Mouse (Mus musculus): ENCODE data around the gene Ankrd10. TPM values are rescaled to one million over a fixed set of nuclear protein-coding genes. Genes with fewer than 3 reads are reported as not detected.

Gene Ankrd10
- polyA plus RNA-seq, 1 experiment from 2014 or later = 87.0 TPM

DNA sequence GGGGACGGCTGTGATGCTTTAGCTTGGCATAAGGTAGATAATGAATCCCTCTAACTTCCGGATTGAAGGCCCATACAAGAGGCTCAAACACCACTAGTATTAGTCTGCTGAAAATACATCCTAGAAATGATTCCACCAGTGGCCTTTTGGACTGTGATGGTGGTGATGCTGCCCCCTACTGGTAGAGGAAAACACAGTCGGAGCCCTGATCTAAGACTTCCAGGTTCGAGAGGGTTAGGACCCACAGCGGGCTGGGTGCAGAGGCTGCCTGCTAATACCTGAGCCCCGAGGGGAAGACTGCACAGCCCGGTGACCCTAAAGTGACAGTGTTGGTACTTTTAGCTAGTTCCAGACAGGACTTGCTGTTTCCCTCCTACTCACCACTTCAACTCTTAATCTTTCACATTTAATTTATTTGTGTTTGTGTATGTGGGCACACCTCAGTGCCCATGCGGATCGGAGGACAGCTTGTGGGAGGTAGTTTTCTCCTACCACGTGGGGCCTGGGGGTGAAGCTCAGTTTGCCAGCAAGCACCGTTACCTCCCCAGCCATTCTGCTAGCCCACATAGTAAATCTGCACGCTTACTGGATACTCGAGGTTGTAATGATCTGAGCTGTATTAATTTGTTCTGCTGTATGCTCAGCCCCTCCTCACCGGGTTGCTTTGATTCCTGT, 33.4 kb downstream of the Ankrd10 start:
- no peaks in the 10 kb centered on the region for H3K4me1 ChIP-seq (ENCODE audit: control insufficient read depth, insufficient read depth, low read length)
- ATAC-seq (replicated peaks; ENCODE audit: insufficient number of reproducible peaks, low FRiP score, low TSS enrichment, low read depth) = 0 out of 2 replicates have a peak, but pooled peaks have one; percentile 39
- no peak overlapping the region for H3K27ac ChIP-seq (replicated peaks; ENCODE audit: low read depth, low read length)
- H3K4me2 ChIP-seq (ENCODE audit: low read depth, low read length) = no peak overlapping the region
- 43% methylated on average over 14 of the region's 14 CpGs for WGBS
- no peaks in the 10 kb centered on the region for H3K27me3 ChIP-seq (ENCODE audit: control insufficient read depth, insufficient read depth, low read length)
- H3K36me3 ChIP-seq (replicated peaks; ENCODE audit: control insufficient read depth, insufficient read depth, low read depth, low read length) = no peaks in the 10 kb centered on the region
- DNase-seq (ENCODE audit: low spot score) = peak; percentile 87
- H3K9ac ChIP-seq (replicated peaks; ENCODE audit: low read length) = no peak overlapping the region
- H3K4me3 ChIP-seq (ENCODE audit: low read depth, low read length) = no peak overlapping the region
- no peaks in the 10 kb centered on the region for H3K9me3 ChIP-seq (replicated peaks; ENCODE audit: control insufficient read depth, low read length)

DNA sequence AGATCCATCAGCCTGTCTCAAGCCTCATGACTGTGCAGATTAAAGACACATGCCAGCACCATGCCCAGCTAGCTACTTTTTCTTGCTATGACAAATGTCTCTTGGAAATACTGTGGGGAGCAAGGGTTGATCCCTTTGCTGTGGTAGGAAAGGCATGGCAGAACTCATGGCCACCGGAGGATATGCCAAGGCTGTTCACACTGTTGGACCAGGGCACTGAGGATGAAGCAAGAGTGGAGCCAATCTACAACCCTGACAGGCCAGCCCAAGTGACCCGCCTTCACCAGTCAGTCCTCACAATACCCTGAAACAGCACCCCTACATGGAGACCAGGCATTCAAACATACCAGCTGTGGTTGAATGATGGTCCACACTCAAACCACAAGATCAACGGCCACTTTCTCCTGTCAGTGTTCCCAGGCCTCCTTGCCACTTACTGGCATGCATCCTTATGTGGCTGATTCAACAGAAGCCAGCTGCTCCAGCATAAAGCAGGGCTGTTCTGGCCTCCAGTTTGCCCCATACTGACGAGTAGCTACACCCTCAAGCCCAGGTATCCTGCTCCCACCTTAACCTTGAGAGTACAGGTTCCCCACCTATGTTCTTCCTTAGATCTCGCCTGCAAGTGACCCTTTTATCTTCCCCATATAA, 35.1 kb downstream of the Ankrd10 start:
- no peaks in the 10 kb centered on the region; the same call in 1 of the 2 replicates for H3K27me3 ChIP-seq (ENCODE audit: control insufficient read depth, insufficient read depth, low read length)
- WGBS = 82% methylated on average over 5 of the region's 5 CpGs
- H3K36me3 ChIP-seq (replicated peaks; ENCODE audit: control insufficient read depth, insufficient read depth, low read depth, low read length) = no peaks in the 10 kb centered on the region
- no peak for DNase-seq (ENCODE audit: low spot score)
- H3K4me3 ChIP-seq (ENCODE audit: low read depth, low read length) = no peak overlapping the region
- no peaks in the 10 kb centered on the region for H3K4me1 ChIP-seq (ENCODE audit: control insufficient read depth, insufficient read depth, low read length)
- no peak for ATAC-seq (replicated peaks; ENCODE audit: insufficient number of reproducible peaks, low FRiP score, low TSS enrichment, low read depth)
- no peak overlapping the region for H3K27ac ChIP-seq (replicated peaks; ENCODE audit: low read depth, low read length)
- no peaks in the 10 kb centered on the region for H3K9me3 ChIP-seq (replicated peaks; ENCODE audit: control insufficient read depth, low read length)
- H3K4me2 ChIP-seq (ENCODE audit: low read depth, low read length) = no peak overlapping the region
- no peak overlapping the region for H3K9ac ChIP-seq (replicated peaks; ENCODE audit: low read length)

DNA sequence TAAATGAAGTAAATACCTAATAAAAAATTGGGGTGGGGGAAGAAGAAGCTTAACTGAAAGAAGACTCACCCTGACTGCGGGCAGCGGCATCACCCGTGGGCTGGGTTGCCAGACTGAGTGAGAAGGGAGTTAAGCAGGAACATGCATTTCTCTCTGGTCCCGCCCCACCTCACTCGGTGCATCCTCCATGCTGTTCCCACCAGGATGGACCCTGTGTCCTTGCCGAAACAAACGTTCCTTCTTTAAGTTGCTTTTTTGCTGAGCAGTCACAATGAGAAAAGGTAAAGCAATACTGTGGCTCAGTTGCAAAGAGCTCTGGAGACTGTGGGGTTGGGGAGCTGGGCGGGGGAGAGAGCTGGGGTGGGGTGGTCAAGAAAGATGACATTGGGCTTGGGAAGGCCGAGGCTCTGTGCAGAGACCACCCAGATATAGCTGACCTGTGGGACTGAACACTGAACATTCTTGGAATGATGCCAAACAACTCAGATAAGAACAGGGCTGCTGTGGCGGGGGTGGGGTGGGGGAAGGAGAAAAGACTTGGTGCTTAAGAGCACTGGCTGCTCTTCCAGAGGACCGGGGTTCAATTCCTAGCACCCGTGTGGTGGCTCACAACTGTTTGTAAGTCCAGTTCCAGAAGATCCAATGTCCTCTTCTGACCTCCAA, 42.2 kb downstream of the Ankrd10 start:
- no peak for ATAC-seq (replicated peaks; ENCODE audit: insufficient number of reproducible peaks, low FRiP score, low TSS enrichment, low read depth)

DNA sequence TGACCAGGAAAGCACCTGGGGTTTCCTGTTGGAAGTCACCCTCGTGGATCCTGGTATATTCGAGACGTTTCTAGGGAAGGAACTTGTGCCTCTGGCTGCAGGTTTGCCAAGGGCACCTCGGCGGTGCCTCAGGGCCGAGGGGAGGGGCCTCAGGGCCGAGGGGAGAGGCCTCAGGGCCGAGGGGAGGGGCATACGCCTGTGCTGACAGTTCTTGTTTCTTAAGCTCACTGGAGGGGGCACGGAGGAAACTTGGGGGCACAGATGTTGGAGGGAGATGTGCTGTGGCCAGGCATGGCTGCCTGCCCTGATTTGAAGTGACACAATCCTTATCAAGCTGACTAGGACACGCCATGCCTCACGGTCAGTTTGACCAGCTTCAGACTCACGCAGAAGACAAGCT, 43.3 kb downstream of the Ankrd10 start:
- 43% methylated on average over 13 of the region's 13 CpGs for WGBS
- Histone ChIP-seq H3K9me3 (replicated peaks; ENCODE audit: control insufficient read depth, low read length) (no peaks in the 10 kb centered on the region), H3K4me1 (ENCODE audit: control insufficient read depth, insufficient read depth, low read length) (no peaks in the 10 kb centered on the region), H3K9ac (replicated peaks; ENCODE audit: low read length) (no peak overlapping the region), H3K27ac (replicated peaks; ENCODE audit: low read depth, low read length) (no peak overlapping the region), H3K4me3 (ENCODE audit: low read depth, low read length) (no peak overlapping the region), H3K27me3 (ENCODE audit: control insufficient read depth, insufficient read depth, low read length) (no peaks in the 10 kb centered on the region; the same call in 1 of the 2 replicates), H3K36me3 (replicated peaks; ENCODE audit: control insufficient read depth, insufficient read depth, low read depth, low read length) (no peaks in the 10 kb centered on the region), H3K4me2 (ENCODE audit: low read depth, low read length) (no peak overlapping the region)
- DNase-seq (ENCODE audit: low spot score) (no peak), ATAC-seq (replicated peaks; ENCODE audit: insufficient number of reproducible peaks, low FRiP score, low TSS enrichment, low read depth) (no peak)

More for the DNA sequence above, 42.2 kb downstream of the Ankrd10 start:
- Histone ChIP-seq H3K4me1 (ENCODE audit: control insufficient read depth, insufficient read depth, low read length) (no peaks in the 10 kb centered on the region), H3K36me3 (replicated peaks; ENCODE audit: control insufficient read depth, insufficient read depth, low read depth, low read length) (no peaks in the 10 kb centered on the region), H3K4me3 (ENCODE audit: low read depth, low read length) (no peak overlapping the region), H3K27me3 (ENCODE audit: control insufficient read depth, insufficient read depth, low read length) (no peaks in the 10 kb centered on the region; the same call in 1 of the 2 replicates), H3K9me3 (replicated peaks; ENCODE audit: control insufficient read depth, low read length) (no peaks in the 10 kb centered on the region), H3K27ac (replicated peaks; ENCODE audit: low read depth, low read length) (no peak overlapping the region), H3K4me2 (ENCODE audit: low read depth, low read length) (no peak overlapping the region), H3K9ac (replicated peaks; ENCODE audit: low read length) (no peak overlapping the region)
- 77% methylated on average over 12 of the region's 12 CpGs for WGBS
- no peak for DNase-seq (ENCODE audit: low spot score)

GRCm38 (mm10) chr8:11591837-11592236, 43.7 kb downstream of the Ankrd10 start:
- Histone ChIP-seq H3K9ac (replicated peaks; ENCODE audit: low read length) (no peak overlapping the region), H3K36me3 (replicated peaks; ENCODE audit: control insufficient read depth, insufficient read depth, low read depth, low read length) (no peaks in the 10 kb centered on the region), H3K27me3 (ENCODE audit: control insufficient read depth, insufficient read depth, low read length) (no peaks in the 10 kb centered on the region; the same call in 1 of the 2 replicates), H3K4me1 (ENCODE audit: control insufficient read depth, insufficient read depth, low read length) (no peaks in the 10 kb centered on the region), H3K9me3 (replicated peaks; ENCODE audit: control insufficient read depth, low read length) (no peaks in the 10 kb centered on the region), H3K4me2 (ENCODE audit: low read depth, low read length) (no peak overlapping the region), H3K4me3 (ENCODE audit: low read depth, low read length) (no peak overlapping the region), H3K27ac (replicated peaks; ENCODE audit: low read depth, low read length) (no peak overlapping the region)
- no peak for DNase-seq (ENCODE audit: low spot score)
- no peak for ATAC-seq (replicated peaks; ENCODE audit: insufficient number of reproducible peaks, low FRiP score, low TSS enrichment, low read depth)
- 71% methylated on average over 4 of the region's 4 CpGs for WGBS

GRCm38 (mm10) chr8:11586374-11586745, 49.2 kb downstream of the Ankrd10 start:
- 0 out of 2 replicates have a peak, but pooled peaks have one; percentile 29 for ATAC-seq (replicated peaks; ENCODE audit: insufficient number of reproducible peaks, low FRiP score, low TSS enrichment, low read depth)

DNA sequence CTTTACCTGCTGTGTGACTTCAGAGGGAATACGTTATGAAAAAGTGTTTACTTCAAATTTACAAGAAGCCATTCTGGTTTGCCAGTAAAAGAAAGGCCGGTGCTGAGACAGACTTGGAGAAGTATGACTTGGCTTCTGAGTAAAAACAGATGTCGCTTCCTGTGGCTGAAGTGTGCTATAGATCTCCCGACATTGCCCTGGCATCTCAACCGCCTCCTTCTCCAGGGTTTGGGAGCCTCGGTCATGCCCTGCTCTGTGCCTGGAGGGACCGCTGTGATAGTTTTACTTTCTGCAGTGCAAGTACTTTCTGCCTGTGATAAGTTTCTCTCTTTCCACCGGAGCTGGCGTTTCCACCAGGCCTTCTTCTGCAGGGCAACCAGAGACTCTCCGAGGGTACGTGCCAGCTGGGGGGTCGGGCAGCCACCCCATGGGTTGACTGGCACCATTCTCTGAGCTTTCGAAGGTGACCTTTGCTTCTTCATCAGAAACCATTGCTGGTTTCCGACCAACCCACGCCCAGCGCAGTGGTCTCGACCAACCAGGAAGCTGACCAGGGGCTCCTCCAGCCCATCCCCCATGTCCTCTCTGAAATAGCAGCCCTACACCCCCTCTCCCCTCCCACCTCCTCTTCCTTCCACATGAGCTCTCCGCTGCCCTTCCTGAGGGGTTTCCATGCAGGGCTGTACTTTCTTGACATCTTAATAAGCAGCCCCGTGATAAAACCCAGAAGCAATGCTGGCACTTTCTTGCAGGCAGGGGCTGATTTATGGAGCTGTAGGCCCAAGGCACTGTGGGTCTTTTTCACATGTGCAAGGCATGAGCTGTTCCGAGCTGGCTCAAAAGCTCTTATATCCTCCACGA, 49.8 kb downstream of the Ankrd10 start:
- Histone ChIP-seq H3K4me1 (ENCODE audit: control insufficient read depth, insufficient read depth, low read length) (no peaks in the 10 kb centered on the region), H3K9ac (replicated peaks; ENCODE audit: low read length) (no peak overlapping the region), H3K4me2 (ENCODE audit: low read depth, low read length) (no peak overlapping the region), H3K4me3 (ENCODE audit: low read depth, low read length) (no peak overlapping the region), H3K36me3 (replicated peaks; ENCODE audit: control insufficient read depth, insufficient read depth, low read depth, low read length) (no peaks in the 10 kb centered on the region), H3K27ac (replicated peaks; ENCODE audit: low read depth, low read length) (peak overlapping the region; percentile 43), H3K9me3 (replicated peaks; ENCODE audit: control insufficient read depth, low read length) (no peaks in the 10 kb centered on the region), H3K27me3 (ENCODE audit: control insufficient read depth, insufficient read depth, low read length) (no peaks in the 10 kb centered on the region)
- peak; percentile 48; the same call in 1 of the 2 replicates for ATAC-seq (replicated peaks; ENCODE audit: insufficient number of reproducible peaks, low FRiP score, low TSS enrichment, low read depth)
- 64% methylated on average over 21 of the region's 21 CpGs for WGBS
- peak; percentile 67 for DNase-seq (ENCODE audit: low spot score)

More at GRCm38 (mm10) chr8:11586374-11586745, 49.2 kb downstream of the Ankrd10 start:
- H3K9ac ChIP-seq (replicated peaks; ENCODE audit: low read length) = no peak overlapping the region
- H3K27me3 ChIP-seq (ENCODE audit: control insufficient read depth, insufficient read depth, low read length) = no peaks in the 10 kb centered on the region
- H3K9me3 ChIP-seq (replicated peaks; ENCODE audit: control insufficient read depth, low read length) = no peaks in the 10 kb centered on the region
- 55% methylated on average over 2 of the region's 2 CpGs for WGBS
- DNase-seq (ENCODE audit: low spot score) = no peak
- no peak overlapping the region for H3K4me3 ChIP-seq (ENCODE audit: low read depth, low read length)
- H3K36me3 ChIP-seq (replicated peaks; ENCODE audit: control insufficient read depth, insufficient read depth, low read depth, low read length) = no peaks in the 10 kb centered on the region
- no peak overlapping the region for H3K4me2 ChIP-seq (ENCODE audit: low read depth, low read length)
- H3K27ac ChIP-seq (replicated peaks; ENCODE audit: low read depth, low read length) = no peak overlapping the region
- H3K4me1 ChIP-seq (ENCODE audit: control insufficient read depth, insufficient read depth, low read length) = no peaks in the 10 kb centered on the region

Measured in embryonic facial prominence, embryonic 11.5 days (tissue).